Mouse (Mus musculus) intestine, postnatal 0 days (tissue): Measurements from ENCODE around the gene Cby1. TPM values are rescaled to one million over a fixed set of nuclear protein-coding genes. Genes with fewer than 3 reads are reported as not detected.

Experiments
- ATAC-seq: fragments of 200-750 bp; cut with Nextera tagmentation; 2 replicates; pipeline ENCODE4 v1.8.0; 2017; ENCODE audit warnings: mild to moderate bottlenecking, moderate TSS enrichment, moderate library complexity
- H3K27ac ChIP-seq: fragments of 300-500 bp; sonication (generic); 2 replicates; pipeline ENCODE4 v1.5.1; 2014; ENCODE audit warnings: mild to moderate bottlenecking, low read depth, low read length, moderate library complexity
- H3K27me3 ChIP-seq: fragments of 300-500 bp; sonication (generic); replicated peaks from 2 replicates; pipeline ENCODE4 v1.6.1; 2014; ENCODE audit warnings: low read length, mixed read lengths; ENCODE audit not compliant: control insufficient read depth, insufficient read depth
- H3K36me3 ChIP-seq: fragments of 300-500 bp; sonication (generic); 2 replicates; pipeline ENCODE4 v1.6.1; 2014; ENCODE audit warnings: mild to moderate bottlenecking, moderate library complexity; ENCODE audit not compliant: control insufficient read depth, insufficient read depth
- H3K4me1 ChIP-seq: fragments of 300-500 bp; sonication (generic); replicated peaks from 2 replicates; pipeline ENCODE4 v1.6.1; 2014; ENCODE audit warnings: antibody characterized with exemption, low read length, mixed read lengths; ENCODE audit not compliant: control insufficient read depth, insufficient read depth
- H3K4me2 ChIP-seq: fragments of 300-500 bp; sonication (generic); replicated peaks from 2 replicates; pipeline ENCODE4 v1.6.1; 2014; ENCODE audit warnings: low read depth, mild to moderate bottlenecking, moderate library complexity
- H3K4me3 ChIP-seq: fragments of 300-500 bp; sonication (generic); 2 replicates; pipeline ENCODE4 v1.5.1; 2014; ENCODE audit warnings: low read depth, low read length
- H3K9ac ChIP-seq: fragments of 300-500 bp; sonication (generic); 2 replicates; pipeline ENCODE4 v1.6.1; 2014; ENCODE audit warnings: mild to moderate bottlenecking, low read depth, low read length
- H3K9me3 ChIP-seq: fragments of 300-500 bp; sonication (generic); 2 replicates; pipeline ENCODE4 v1.6.1; 2016; ENCODE audit warnings: mixed run types; ENCODE audit not compliant: control insufficient read depth
- CTCF ChIP-seq: sonication (generic); IDR thresholded peaks from 2 replicates; pipeline ENCODE4 v1.5.1; 2016; ENCODE audit warnings: low read depth, mild to moderate bottlenecking, control low read depth, antibody characterized with exemption, moderate library complexity
- WGBS: fragments of 180-500 bp; shearing (Covaris S2); extraction: QIAGEN DNeasy Blood & Tissue Kit; methylation state at CpG from one replicate; pipeline ENCODE4 v1.1.7; 2014; 5-methylcytosine and 5-hydroxymethylcytosine counted together
- polyA plus RNA-seq: library from polyadenylated mRNA; unstranded; fragments of >200 nt; fragmentation: Nextera tagmentation; extraction: Ambion mirVana; gene quantifications from 2 replicates; pipeline ENCODE4 v1.2.1, GENCODE M21; 2015

The Cby1 gene
- polyA plus RNA-seq, 1 experiment from 2014 or later, result 23.1 TPM

- Histone ChIP-seq H3K4me2 (no peak overlapping the region), H3K4me1 (no peaks in the 10 kb centered on the region), H3K9ac (no peak overlapping the region), H3K4me3 (no peak overlapping the region), H3K9me3 (no peaks in the 10 kb centered on the region), H3K27ac (no peak overlapping the region), H3K36me3 (no peaks in the 10 kb centered on the region), H3K27me3 (no peaks in the 10 kb centered on the region)
- WGBS, result 79% methylated on average over 11 of the region's 11 CpGs
- TF ChIP-seq CTCF, result no peak
- no peak for ATAC-seq
Measured at GRCm38 (mm10) chr15:79619770-79620414, 39.1 kb upstream of the Cby1 start.

GRCm38 (mm10) chr15:79630471-79630870 is 28.5 kb upstream of the Cby1 start:
- no peak overlapping the region for H3K4me2 ChIP-seq
- no peak for TF ChIP-seq CTCF
- 42% methylated on average over 2 of the region's 2 CpGs for WGBS

GRCm38 (mm10) chr15:79641135-79641817 is 17.7 kb upstream of the Cby1 start:
- H3K27ac ChIP-seq, result no peak overlapping the region
- 61% methylated on average over 12 of the region's 12 CpGs for WGBS
- no peaks in the 10 kb centered on the region for H3K27me3 ChIP-seq
- H3K4me2 ChIP-seq, result no peak overlapping the region
- no peaks in the 10 kb centered on the region for H3K36me3 ChIP-seq
- H3K9ac ChIP-seq, result no peak overlapping the region
- no peaks in the 10 kb centered on the region for H3K4me1 ChIP-seq
- no peak for TF ChIP-seq CTCF
- no peak overlapping the region for H3K4me3 ChIP-seq
- ATAC-seq, result no peak
- H3K9me3 ChIP-seq, result no peaks in the 10 kb centered on the region

More at GRCm38 (mm10) chr15:79630471-79630870, 28.5 kb upstream of the Cby1 start:
- Histone ChIP-seq H3K9ac (no peak overlapping the region), H3K4me1 (no peaks in the 10 kb centered on the region), H3K27me3 (no peaks in the 10 kb centered on the region), H3K4me3 (no peak overlapping the region), H3K27ac (no peak overlapping the region), H3K9me3 (no peaks in the 10 kb centered on the region), H3K36me3 (peaks cover 5% of the 10 kb centered on the region; the same call in 1 of the 2 replicates)
- no peak for ATAC-seq

GRCm38 (mm10) chr15:79645483-79645882 is 13.5 kb upstream of the Cby1 start:
- Histone ChIP-seq H3K4me3 (no peak overlapping the region), H3K27ac (no peak overlapping the region), H3K4me1 (no peaks in the 10 kb centered on the region), H3K27me3 (no peaks in the 10 kb centered on the region), H3K4me2 (no peak overlapping the region), H3K9me3 (no peaks in the 10 kb centered on the region), H3K9ac (no peak overlapping the region), H3K36me3 (no peaks in the 10 kb centered on the region)
- 69% methylated on average over 2 of the region's 2 CpGs for WGBS
- no peak for TF ChIP-seq CTCF
- no peak for ATAC-seq

GRCm38 (mm10) chr15:79648130-79648529 is 10.9 kb upstream of the Cby1 start:
- no peak for ATAC-seq
- Histone ChIP-seq H3K9me3 (no peaks in the 10 kb centered on the region), H3K27me3 (no peaks in the 10 kb centered on the region), H3K4me2 (no peak overlapping the region), H3K27ac (no peak overlapping the region), H3K4me1 (no peaks in the 10 kb centered on the region), H3K36me3 (no peaks in the 10 kb centered on the region), H3K4me3 (no peak overlapping the region), H3K9ac (no peak overlapping the region)
- 89% methylated on average over 12 of the region's 12 CpGs for WGBS
- TF ChIP-seq CTCF, result no peak

GRCm38 (mm10) chr15:79650569-79650968 is 8.4 kb upstream of the Cby1 start:
- H3K4me3 ChIP-seq, result no peak overlapping the region

More at GRCm38 (mm10) chr15:79650569-79650968, 8.4 kb upstream of the Cby1 start:
- no peak for ATAC-seq
- H3K36me3 ChIP-seq, result no peaks in the 10 kb centered on the region
- TF ChIP-seq CTCF, result peak; percentile 75
- H3K4me1 ChIP-seq, result no peaks in the 10 kb centered on the region
- H3K9me3 ChIP-seq, result no peaks in the 10 kb centered on the region
- H3K27ac ChIP-seq, result no peak overlapping the region
- H3K27me3 ChIP-seq, result no peaks in the 10 kb centered on the region
- no peak overlapping the region for H3K4me2 ChIP-seq
- H3K9ac ChIP-seq, result no peak overlapping the region
